Mouse (Mus musculus): Measurements from ENCODE around the gene Fut1.

Fut1 gene

GRCm38 (mm10) chr7:45625481-45625880, 8.4 kb downstream of the Fut1 start:
- POLR2A ChIA-PET = interaction anchor here in 3 of 4 experiments (0.6 to 6.2 kb wide), 10 partner anchors 8 to 293 kb away, joined by 3 to 78 read pairs (median 4); partner anchors contain the start of genes Fut1 (in 2 of the 3) and Fgf21 (in 1 of the 3)
- CTCF ChIA-PET = interaction anchor here in 1 of 4 experiments (0.6 to 1.0 kb wide), 2 partner anchors 10 to 114 kb away, joined by 5 to 12 read pairs; no protein-coding TSS in a partner anchor

GRCm38 (mm10) chr7:45626571-45627076, 9.5 kb downstream of the Fut1 start:
- CTCF ChIA-PET = interaction anchor here in 3 of 4 experiments (0.7 to 3.0 kb wide), 4 partner anchors 9 to 180 kb away, joined by 3 to 20 read pairs (median 8); partner anchors contain the start of genes Fut1 (in 1 of the 3) and Ntn5 (in 1 of the 3)
- POLR2A ChIA-PET = interaction anchor here (0.6 to 6.2 kb wide), 15 partner anchors 9 to 101 kb away, joined by 3 to 78 read pairs (median 6); partner anchors contain the start of genes Fut1 (in 2 of the 4), Car11 (in 1 of the 4), Fgf21 (in 1 of the 4) and Mamstr (in 1 of the 4)

- CTCF ChIA-PET = interaction anchor here in 3 of 4 experiments (0.6 to 3.0 kb wide), 10 partner anchors 10 to 231 kb away, joined by 3 to 20 read pairs (median 4); partner anchors contain the start of genes Fut1 (in 1 of the 3), Ntn5 (in 1 of the 3) and Snrnp70 (in 1 of the 3)
- POLR2A ChIA-PET = interaction anchor here (0.6 to 6.2 kb wide), 34 partner anchors 9 to 266 kb away, joined by 3 to 78 read pairs (median 4); partner anchors contain the start of genes Fut1 (in 4 of the 4), Mamstr (in 3 of the 4), Fgf21 (in 2 of the 4) and Car11 (in 1 of the 4)
Measured at GRCm38 (mm10) chr7:45627261-45627660, 10.2 kb downstream of the Fut1 start, which contains the start of gene Rasip1. Gene Rasip1, plus strand, starts transcription at chr7:45627488.

DNA sequence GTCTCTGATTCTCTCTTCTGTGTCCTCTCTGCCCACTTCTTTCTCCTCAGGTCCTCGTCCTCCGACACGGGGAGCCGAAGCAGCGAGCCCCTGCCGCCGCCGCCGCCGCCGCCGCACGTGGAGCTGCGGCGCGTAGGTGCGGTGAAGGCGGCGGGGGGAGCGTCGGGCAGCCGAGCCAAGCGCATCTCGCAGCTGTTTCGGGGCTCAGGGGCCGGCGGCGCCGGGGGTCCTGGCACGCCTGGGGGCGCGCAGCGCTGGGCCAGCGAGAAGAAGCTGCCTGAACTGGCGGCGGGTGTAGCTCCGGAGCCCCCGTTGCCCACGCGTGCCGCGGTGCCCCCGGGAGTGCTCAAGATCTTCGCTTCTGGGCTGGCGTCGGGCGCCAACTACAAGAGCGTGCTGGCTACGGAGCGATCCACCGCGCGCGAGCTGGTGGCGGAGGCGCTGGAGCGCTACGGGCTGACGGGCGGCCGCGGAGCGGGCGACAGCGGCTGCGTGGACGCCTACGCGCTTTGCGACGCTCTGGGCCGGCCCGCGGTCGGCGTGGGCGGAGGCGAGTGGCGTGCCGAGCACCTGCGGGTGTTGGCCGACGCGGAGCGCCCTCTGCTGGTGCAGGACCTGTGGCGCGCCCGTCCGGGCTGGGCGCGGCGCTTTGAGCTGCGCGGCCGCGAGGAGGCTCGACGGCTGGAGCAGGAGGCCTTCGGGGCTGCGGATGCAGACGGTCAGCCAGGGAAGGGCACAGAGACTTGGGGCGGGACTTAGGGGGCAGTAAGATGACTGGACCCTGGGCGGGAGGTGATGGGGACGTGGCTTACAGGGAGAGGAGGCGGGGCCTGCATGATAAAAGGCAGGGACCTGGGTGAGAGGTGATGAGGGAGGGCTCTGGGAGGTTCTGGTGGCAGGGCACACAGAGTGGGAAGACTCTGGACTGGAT, 11.5 kb downstream of the Fut1 start:
- CTCF ChIA-PET = interaction anchor here (0.5 to 3.0 kb wide), 54 partner anchors 10 to 474 kb away, joined by 3 to 20 read pairs (median 4); partner anchors contain the start of genes Fut1 (in 2 of the 4), Ntn5 (in 2 of the 4), Aldh16a1 (in 1 of the 4) and Fam83e (in 1 of the 4)
- POLR2A ChIA-PET = interaction anchor here (0.5 to 6.2 kb wide), 59 partner anchors 10 to 631 kb away, joined by 3 to 78 read pairs (median 4); partner anchors contain the start of genes Fut1 (in 4 of the 4), Mamstr (in 3 of the 4), Fgf21 (in 2 of the 4) and Ftl1 (in 2 of the 4)

GRCm38 (mm10) chr7:45630064-45630907, 13.2 kb downstream of the Fut1 start:
- CTCF ChIA-PET = interaction anchor here (0.5 to 2.2 kb wide), 6 partner anchors 8 to 298 kb away, joined by 4 to 19 read pairs (median 4); partner anchors contain the start of genes Fut1 (in 1 of the 4) and Ntn5 (in 1 of the 4)
- POLR2A ChIA-PET = interaction anchor here in 3 of 4 experiments (0.6 to 6.2 kb wide), 32 partner anchors 8 to 467 kb away, joined by 3 to 78 read pairs (median 4); partner anchors contain the start of genes Mamstr (in 2 of the 3), Sphk2 (in 2 of the 3), Car11 (in 1 of the 3) and Cyth2 (in 1 of the 3)

GRCm38 (mm10) chr7:45632499-45632898, 15.4 kb downstream of the Fut1 start:
- ChIA-PET POLR2A (interaction anchor here (0.7 to 5.2 kb wide), 24 partner anchors 10 to 173 kb away, joined by 3 to 41 read pairs (median 3); partner anchors contain the start of genes Sphk2 (in 4 of the 4), Fut1 (in 2 of the 4), Car11 (in 1 of the 4) and Ftl1 (in 1 of the 4)), CTCF (interaction anchor here in 3 of 4 experiments (0.6 to 2.4 kb wide), 6 partner anchors 11 to 89 kb away, joined by 3 to 7 read pairs (median 4); partner anchors contain the start of gene Fam83e (in 1 of the 3))

- ChIA-PET CTCF (interaction anchor here in 2 of 4 experiments (0.5 to 1.9 kb wide), 2 partner anchors 48 to 120 kb away, joined by 3 to 4 read pairs; no protein-coding TSS in a partner anchor), POLR2A (interaction anchor here in 3 of 4 experiments (0.6 to 5.2 kb wide), 16 partner anchors 8 to 1231 kb away, joined by 3 to 41 read pairs (median 4); partner anchors contain the start of genes Sphk2 (in 2 of the 3), Fut1 (in 1 of the 3) and Rasip1 (in 1 of the 3))
Measured at GRCm38 (mm10) chr7:45634946-45635681, 18.0 kb downstream of the Fut1 start.

DNA sequence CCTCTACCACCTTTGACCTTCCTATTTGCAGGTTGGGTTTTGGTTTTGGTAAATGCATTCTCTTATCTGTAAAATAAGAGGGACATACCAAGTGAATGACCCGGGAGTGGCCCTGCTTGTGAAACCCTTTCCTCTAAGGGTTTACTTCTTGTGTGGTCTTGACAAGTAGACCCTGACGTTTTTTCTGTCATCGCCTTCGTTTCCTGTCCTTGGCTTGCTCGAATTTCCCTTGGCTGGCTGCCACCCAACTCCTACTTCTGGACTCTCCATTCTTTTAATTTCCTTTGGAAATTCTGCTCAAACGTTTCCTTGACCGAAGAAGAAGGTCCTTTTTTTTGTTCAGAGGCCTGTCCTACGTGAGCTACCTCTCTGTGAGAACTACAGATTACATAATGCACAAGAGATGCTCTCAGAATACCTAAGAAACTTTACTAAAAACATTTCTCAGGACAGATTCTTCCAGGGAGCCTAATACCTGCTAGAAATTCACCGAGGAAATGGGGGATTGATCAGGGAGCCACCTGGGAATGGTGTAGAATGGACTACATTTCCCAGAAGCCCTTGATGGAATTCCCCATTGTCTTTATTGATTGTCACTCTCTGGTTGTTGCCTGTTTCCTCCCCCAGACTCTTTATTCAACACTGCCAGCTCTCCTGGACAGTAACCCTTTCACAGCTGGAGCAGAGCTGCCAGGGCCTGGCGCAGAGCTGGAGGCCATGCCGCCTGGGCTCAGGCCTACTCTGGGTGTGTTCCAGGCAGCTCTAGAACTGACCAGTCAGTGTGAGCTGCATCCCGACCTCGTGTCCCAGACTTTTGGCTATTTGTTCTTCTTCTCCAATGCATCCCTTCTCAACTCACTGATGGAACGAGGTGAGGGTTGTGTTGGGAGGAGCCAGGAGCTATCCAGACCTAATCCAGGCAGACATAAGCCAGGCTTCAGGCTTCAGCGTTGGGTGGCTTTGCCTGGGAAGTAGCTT, 18.9 kb downstream of the Fut1 start:
- ChIA-PET POLR2A (interaction anchor here in 3 of 4 experiments (0.5 to 5.2 kb wide), 23 partner anchors 7 to 295 kb away, joined by 3 to 41 read pairs (median 3); partner anchors contain the start of genes Fut1 (in 2 of the 3), Sphk2 (in 2 of the 3), Cyth2 (in 1 of the 3) and Fam83e (in 1 of the 3)), CTCF (interaction anchor here in 3 of 4 experiments (0.6 to 1.6 kb wide), 3 partner anchors 47 to 219 kb away, joined by 5 to 7 read pairs (median 5); no protein-coding TSS in a partner anchor)

- ChIA-PET POLR2A (interaction anchor here in 3 of 4 experiments (0.5 to 5.2 kb wide), 16 partner anchors 9 to 294 kb away, joined by 3 to 28 read pairs (median 6); partner anchors contain the start of genes Ftl1 (in 1 of the 3), Fut1 (in 1 of the 3), Ppfia3 (in 1 of the 3) and Rasip1 (in 1 of the 3)), CTCF (interaction anchor here in 3 of 4 experiments (0.5 to 1.5 kb wide), 5 partner anchors 9 to 188 kb away, joined by 3 to 9 read pairs (median 5); no protein-coding TSS in a partner anchor)
Measured at GRCm38 (mm10) chr7:45637710-45638109, 20.6 kb downstream of the Fut1 start.

- CTCF ChIA-PET = interaction anchor here (0.5 to 1.6 kb wide), 16 partner anchors 9 to 204 kb away, joined by 3 to 12 read pairs (median 4); partner anchors contain the start of gene Gys1 (in 1 of the 4)
- POLR2A ChIA-PET = interaction anchor here (0.7 to 4.6 kb wide), 46 partner anchors 8 to 669 kb away, joined by 3 to 46 read pairs (median 4); partner anchors contain the start of genes Rasip1 (in 3 of the 4), Fam83e (in 2 of the 4), Sphk2 (in 2 of the 4) and Aldh16a1 (in 1 of the 4)
Measured at GRCm38 (mm10) chr7:45638623-45639401, 21.7 kb downstream of the Fut1 start.

- ChIA-PET POLR2A (interaction anchor here (0.6 to 4.6 kb wide), 22 partner anchors 9 to 609 kb away, joined by 3 to 46 read pairs (median 5); partner anchors contain the start of genes Rasip1 (in 3 of the 4), Fam83e (in 2 of the 4), Sphk2 (in 2 of the 4) and Aldh16a1 (in 1 of the 4)), CTCF (interaction anchor here in 2 of 4 experiments (0.6 to 1.6 kb wide), 4 partner anchors 11 to 211 kb away, joined by 3 to 12 read pairs (median 6); no protein-coding TSS in a partner anchor)
Measured at GRCm38 (mm10) chr7:45639561-45640027, 22.5 kb downstream of the Fut1 start, which contains the start of gene Mamstr. Gene Mamstr, plus strand, starts transcription at chr7:45639977.

DNA sequence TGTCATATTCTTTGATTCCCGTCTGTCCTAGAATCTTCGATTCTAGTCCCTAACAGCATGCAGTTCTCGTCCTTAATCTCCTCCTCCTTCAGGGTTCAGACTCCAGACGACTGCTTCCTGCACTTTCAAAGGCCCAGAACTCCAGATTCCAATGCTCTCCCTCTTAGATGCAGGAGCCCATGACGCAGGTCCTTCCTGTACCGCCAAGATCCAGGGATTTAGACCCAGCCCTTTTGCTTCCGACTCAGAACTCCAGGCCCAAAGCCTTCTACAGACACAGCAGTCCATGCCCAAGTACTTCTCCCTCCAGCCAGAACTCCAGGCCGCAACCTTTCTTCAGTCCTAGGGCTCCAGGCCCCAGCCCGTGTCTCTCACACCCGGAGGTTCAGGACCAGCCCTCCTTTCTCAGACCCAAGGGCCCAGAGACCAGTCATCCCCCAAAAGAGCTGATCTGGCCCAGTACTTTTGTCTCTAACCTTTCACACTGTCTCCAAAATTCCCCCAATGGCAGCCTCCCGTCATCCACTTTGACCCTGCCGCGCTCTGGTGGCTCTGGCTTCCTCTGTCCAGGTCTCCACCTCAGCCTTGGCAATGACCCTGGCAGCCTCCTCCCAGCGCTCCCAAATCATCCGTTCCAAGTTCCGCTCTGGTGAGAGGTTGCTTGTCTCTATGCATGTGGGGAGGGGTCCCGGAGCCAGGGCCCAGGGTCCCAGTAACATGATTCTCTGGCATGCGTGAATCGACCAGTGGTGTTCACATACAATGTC, 23.3 kb downstream of the Fut1 start:
- CTCF ChIA-PET = no interaction called here

More for the DNA sequence above, 23.3 kb downstream of the Fut1 start:
- POLR2A ChIA-PET = interaction anchor here in 3 of 4 experiments (0.7 to 4.9 kb wide), 8 partner anchors 10 to 176 kb away, joined by 3 to 46 read pairs (median 8); partner anchors contain the start of genes Rasip1 (in 3 of the 3) and Fut1 (in 1 of the 3)

Data from embryonic stem cell, embryonic (primary cell).